Mouse (Mus musculus) hindbrain, embryonic 11.5 days (tissue): ENCODE data around the gene Nf2. TPM values are rescaled to one million over a fixed set of nuclear protein-coding genes. Genes with fewer than 3 reads are reported as not detected.
"Not testable (repeated sequence)": the region's sequence is repeated elsewhere in the genome, so short reads cannot be mapped to it uniquely, and the experiment has no call there.

Experiments used
- ATAC-seq: fragments of 200-750 bp; cut with Nextera tagmentation; 2 replicates; pipeline ENCODE4 v1.8.0; 2017; ENCODE audit warnings: mild to moderate bottlenecking, moderate TSS enrichment, moderate library complexity; ENCODE audit not compliant: low FRiP score
- DNase-seq: peaks from one replicate; pipeline ENCODE4 v3.0.0-alpha.2; 2015; ENCODE audit warnings: low spot score
- H3K27ac ChIP-seq: fragments of 300-500 bp; sonication (generic); 2 replicates; pipeline ENCODE4 v1.5.1; 2014; ENCODE audit warnings: mild to moderate bottlenecking, low read depth, low read length
- H3K27me3 ChIP-seq: fragments of 300-500 bp; sonication (generic); 2 replicates; pipeline ENCODE4 v1.6.1; 2014; ENCODE audit warnings: mild to moderate bottlenecking, low read length, moderate library complexity, mixed read lengths; ENCODE audit not compliant: control insufficient read depth, insufficient read depth
- H3K36me3 ChIP-seq: fragments of 300-500 bp; sonication (generic); 2 replicates; pipeline ENCODE4 v1.6.1; 2014; ENCODE audit warnings: mild to moderate bottlenecking, low read length, moderate library complexity, mixed read lengths; ENCODE audit not compliant: control insufficient read depth, insufficient read depth
- H3K4me1 ChIP-seq: fragments of 300-500 bp; sonication (generic); replicated peaks from 2 replicates; pipeline ENCODE4 v1.6.1; 2014; ENCODE audit warnings: low read length, mixed read lengths; ENCODE audit not compliant: control insufficient read depth, insufficient read depth
- H3K4me2 ChIP-seq: fragments of 300-500 bp; sonication (generic); replicated peaks from 2 replicates; pipeline ENCODE4 v1.6.1; 2014; ENCODE audit warnings: mild to moderate bottlenecking, low read depth, low read length
- H3K4me3 ChIP-seq: fragments of 300-500 bp; sonication (generic); 2 replicates; pipeline ENCODE4 v1.5.1; 2014; ENCODE audit warnings: low read depth, low read length
- H3K9ac ChIP-seq: fragments of 300-500 bp; sonication (generic); 2 replicates; pipeline ENCODE4 v1.6.1; 2014; ENCODE audit warnings: low read depth, low read length
- H3K9me3 ChIP-seq: fragments of 300-500 bp; sonication (generic); 2 replicates; pipeline ENCODE4 v1.6.1; 2016; ENCODE audit warnings: low read length; ENCODE audit not compliant: control insufficient read depth
- WGBS: fragments of 180-500 bp; shearing (Covaris S2); extraction: QIAGEN DNeasy Blood & Tissue Kit; methylation state at CpG from one replicate; pipeline ENCODE4 v1.1.7; 2014; 5-methylcytosine and 5-hydroxymethylcytosine counted together
- polyA plus RNA-seq: library from polyadenylated mRNA; unstranded; fragments of >200 nt; fragmentation: Nextera tagmentation; extraction: Ambion mirVana; gene quantifications from 2 replicates; pipeline ENCODE4 v1.2.1, GENCODE M21; 2014

The Nf2 gene
- polyA plus RNA-seq, 1 experiment from 2014 or later = 49.9 TPM

DNA sequence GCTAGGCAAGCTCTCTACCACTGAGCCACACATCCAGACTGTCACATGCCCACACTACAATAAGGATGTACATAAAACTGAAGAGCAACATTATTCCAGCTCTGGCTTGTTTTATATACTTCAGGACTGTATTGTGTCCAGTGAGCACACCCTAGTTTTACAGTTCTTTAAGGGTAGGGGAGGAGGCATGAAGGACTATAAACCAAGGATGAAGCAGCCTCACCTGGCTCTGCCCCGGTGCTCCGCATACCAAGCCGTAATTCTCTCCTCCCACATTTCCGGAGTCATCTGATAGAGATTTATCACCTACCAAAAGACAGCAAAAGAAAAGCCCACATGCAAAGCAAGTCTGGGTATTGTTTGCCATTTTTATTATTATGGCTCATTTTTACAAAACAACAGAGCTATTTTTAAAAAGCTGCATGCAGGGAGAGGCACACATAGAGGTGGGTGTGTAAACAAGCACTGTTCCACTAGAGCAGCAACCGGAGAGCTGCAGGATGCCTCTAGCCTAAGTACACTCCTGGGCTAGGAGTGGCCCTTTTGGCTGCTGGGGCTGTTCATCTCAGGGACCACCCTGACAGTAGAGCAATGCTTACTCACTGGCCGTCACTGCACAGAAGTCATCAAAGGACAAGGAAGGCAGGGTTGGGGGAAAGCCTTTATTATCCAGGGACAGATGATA, 43.2 kb downstream of the Nf2 start:
- Histone ChIP-seq H3K9me3 (no peaks in the 10 kb centered on the region), H3K27ac (no peak overlapping the region), H3K36me3 (no peaks in the 10 kb centered on the region; the same call in 1 of the 2 replicates), H3K4me3 (no peak overlapping the region), H3K4me1 (no peaks in the 10 kb centered on the region), H3K27me3 (no peaks in the 10 kb centered on the region), H3K4me2 (no peak overlapping the region), H3K9ac (no peak overlapping the region)
- ATAC-seq (no peak), DNase-seq (no peak)
- WGBS = 74% methylated on average over 6 of the region's 6 CpGs

DNA sequence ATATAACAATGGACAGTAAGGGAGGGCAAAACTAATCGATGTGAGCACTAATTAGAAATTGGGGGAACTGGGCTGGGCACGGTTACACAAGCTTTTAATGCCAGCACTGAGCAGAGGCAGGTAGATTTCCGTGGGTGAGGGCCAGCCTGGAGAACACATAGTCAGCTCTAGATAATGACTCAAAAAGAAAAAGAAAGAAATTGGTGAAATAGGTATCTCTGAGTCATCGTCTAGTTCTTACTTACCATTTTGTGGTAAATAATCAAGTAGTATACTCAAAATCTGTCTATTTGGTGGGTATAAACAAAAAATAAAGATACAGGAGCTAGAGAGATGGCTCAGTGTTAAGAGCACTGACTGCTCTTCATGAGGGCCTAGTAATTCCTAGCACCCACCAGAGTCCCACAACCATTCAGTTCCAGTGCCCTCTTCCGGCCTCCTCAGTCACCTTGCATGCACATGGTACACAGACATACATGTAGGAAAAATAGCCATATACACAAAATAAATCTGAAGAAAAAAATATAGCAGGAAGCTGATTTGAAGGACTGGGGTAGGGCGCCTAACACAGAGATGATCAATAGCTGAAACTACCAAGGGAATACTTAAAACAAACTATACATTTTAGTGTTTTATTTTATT, 44.3 kb downstream of the Nf2 start:
- Histone ChIP-seq H3K36me3 (no peaks in the 10 kb centered on the region; the same call in 1 of the 2 replicates), H3K4me3 (no peak overlapping the region), H3K27me3 (no peaks in the 10 kb centered on the region), H3K9me3 (no peaks in the 10 kb centered on the region), H3K4me1 (no peaks in the 10 kb centered on the region), H3K4me2 (no peak overlapping the region), H3K9ac (no peak overlapping the region), H3K27ac (no peak overlapping the region)
- ATAC-seq = no peak
- no peak for DNase-seq
- WGBS = 91% methylated on average over 6 of the region's 6 CpGs

DNA sequence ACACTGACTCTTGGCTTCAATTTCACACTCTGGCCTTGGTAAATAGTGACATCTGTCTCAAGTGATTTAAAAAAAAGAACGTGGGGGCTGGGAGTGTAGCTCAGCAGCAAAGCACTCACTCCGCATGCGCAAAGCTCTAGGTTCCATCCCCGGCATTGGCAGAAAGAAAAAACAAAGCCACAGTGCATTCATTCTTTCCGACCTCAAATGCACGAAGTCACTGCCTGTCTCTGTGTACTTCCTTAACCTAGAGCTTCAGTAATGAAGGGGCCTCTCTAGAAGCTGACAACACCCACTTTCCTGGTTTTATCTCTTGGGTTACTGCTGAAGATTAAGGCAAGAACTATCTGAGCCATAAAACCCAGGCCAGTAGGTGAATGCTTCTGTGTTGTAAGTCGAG, 45.4 kb downstream of the Nf2 start:
- DNase-seq (no peak), ATAC-seq (no peak)
- 60% methylated on average over 7 of the region's 7 CpGs for WGBS
- Histone ChIP-seq H3K4me1 (no peaks in the 10 kb centered on the region), H3K4me3 (no peak overlapping the region), H3K36me3 (no peaks in the 10 kb centered on the region; the same call in 1 of the 2 replicates), H3K27ac (no peak overlapping the region), H3K4me2 (no peak overlapping the region), H3K27me3 (no peaks in the 10 kb centered on the region), H3K9ac (no peak overlapping the region), H3K9me3 (no peaks in the 10 kb centered on the region)

DNA sequence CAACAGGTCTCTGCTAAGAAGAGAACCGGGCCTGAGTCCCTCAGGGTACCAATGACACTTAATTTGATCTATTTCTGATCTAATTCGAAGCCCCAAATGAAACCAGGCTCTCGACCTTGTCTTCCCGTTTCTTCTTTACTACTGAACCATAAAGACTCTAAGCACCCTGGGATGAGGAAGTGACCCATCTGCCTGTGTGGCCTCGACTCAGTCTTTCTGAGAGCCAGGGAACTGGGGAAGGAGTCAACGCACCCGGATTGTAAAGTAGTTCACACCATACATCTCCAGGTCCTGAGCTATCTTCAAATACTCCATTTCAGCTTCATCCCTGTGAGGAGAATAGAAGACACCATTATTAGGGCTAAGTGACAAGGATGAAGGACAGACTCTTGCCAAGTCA, 45.9 kb downstream of the Nf2 start:
- no peaks in the 10 kb centered on the region for H3K27me3 ChIP-seq
- H3K36me3 ChIP-seq = no peaks in the 10 kb centered on the region; the same call in 1 of the 2 replicates
- ATAC-seq = no peak
- H3K9me3 ChIP-seq = no peaks in the 10 kb centered on the region
- H3K4me2 ChIP-seq = no peak overlapping the region
- no peaks in the 10 kb centered on the region for H3K4me1 ChIP-seq
- H3K4me3 ChIP-seq = no peak overlapping the region
- H3K27ac ChIP-seq = no peak overlapping the region
- no peak for DNase-seq
- H3K9ac ChIP-seq = no peak overlapping the region
- 72% methylated on average over 7 of the region's 7 CpGs for WGBS

DNA sequence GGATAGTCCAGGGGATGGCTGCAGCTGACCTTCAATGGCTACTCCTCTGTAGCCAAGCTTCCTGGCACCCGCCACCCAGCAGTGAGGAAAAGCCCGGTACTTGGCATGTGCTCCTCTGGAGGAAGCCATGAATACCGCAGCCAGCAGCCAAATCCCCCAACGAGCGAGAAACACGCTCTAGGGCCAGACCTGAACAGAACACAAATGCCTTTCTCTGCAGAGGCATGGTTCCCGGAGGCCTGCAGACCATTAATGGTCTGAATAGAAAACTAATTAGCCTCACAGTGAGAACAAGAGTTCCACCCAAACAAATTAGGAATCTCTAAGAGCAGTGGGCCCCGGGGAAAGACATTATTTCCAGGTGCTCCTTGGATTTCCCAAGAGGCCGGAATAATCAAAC, 46.3 kb downstream of the Nf2 start:
- no peak overlapping the region for H3K9ac ChIP-seq
- H3K36me3 ChIP-seq = no peaks in the 10 kb centered on the region; the same call in 1 of the 2 replicates
- ATAC-seq (no peak), DNase-seq (no peak)
- no peaks in the 10 kb centered on the region for H3K9me3 ChIP-seq
- no peaks in the 10 kb centered on the region for H3K4me1 ChIP-seq
- H3K27me3 ChIP-seq = no peaks in the 10 kb centered on the region
- no peak overlapping the region for H3K4me2 ChIP-seq
- WGBS = 77% methylated on average over 9 of the region's 9 CpGs
- H3K27ac ChIP-seq = no peak overlapping the region
- no peak overlapping the region for H3K4me3 ChIP-seq

DNA sequence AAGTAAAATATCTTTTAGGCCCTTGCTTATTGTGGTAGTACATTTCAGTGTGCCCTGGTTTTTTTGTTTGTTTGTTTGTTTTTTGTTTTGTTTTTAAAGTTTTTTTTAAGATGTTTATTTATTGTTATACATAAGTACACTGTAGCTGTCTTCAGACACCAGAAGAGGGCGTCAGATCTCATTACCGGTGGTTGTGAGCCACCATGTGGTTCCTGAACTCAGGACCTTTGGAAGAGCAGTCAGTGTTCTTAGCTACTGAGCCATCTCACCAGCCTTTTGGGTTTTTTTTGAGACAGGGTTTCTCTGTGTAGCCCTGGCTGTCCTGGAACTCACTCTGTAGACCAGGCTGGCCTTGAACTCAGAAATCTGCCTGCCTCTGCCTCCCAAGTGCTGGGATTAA, 46.9 kb downstream of the Nf2 start:
- not testable (repeated sequence) for H3K27ac ChIP-seq, H3K27me3 ChIP-seq, H3K4me3 ChIP-seq, H3K4me1 ChIP-seq, ATAC-seq, H3K9me3 ChIP-seq, H3K9ac ChIP-seq, H3K36me3 ChIP-seq, H3K4me2 ChIP-seq, DNase-seq
- WGBS = 95% methylated on average over 2 of the region's 2 CpGs

DNA sequence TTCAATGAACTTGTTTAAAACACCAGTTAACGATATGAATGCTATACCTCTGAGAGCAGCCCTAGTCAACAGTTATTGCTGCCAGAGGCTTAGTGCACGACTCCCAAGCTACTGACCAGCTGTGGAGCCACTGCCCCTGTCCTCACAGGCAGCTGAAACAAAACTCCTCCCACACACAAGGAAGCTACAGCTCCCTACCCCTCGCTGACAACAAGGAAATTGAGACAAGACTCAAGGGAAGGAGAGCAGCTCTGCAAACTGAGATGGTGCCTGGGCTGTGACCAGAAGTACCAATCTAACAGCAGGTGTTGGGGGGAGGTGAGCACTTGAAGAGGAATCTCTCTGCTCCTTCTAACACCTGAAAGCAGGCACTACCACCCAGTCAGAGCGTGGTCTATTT, 48.7 kb downstream of the Nf2 start:
- no peaks in the 10 kb centered on the region for H3K4me1 ChIP-seq
- H3K9me3 ChIP-seq = no peaks in the 10 kb centered on the region
- H3K36me3 ChIP-seq = no peaks in the 10 kb centered on the region; the same call in 1 of the 2 replicates
- no peak overlapping the region for H3K4me2 ChIP-seq
- no peak overlapping the region for H3K27ac ChIP-seq
- H3K4me3 ChIP-seq = no peak overlapping the region
- H3K9ac ChIP-seq = no peak overlapping the region
- no peak for ATAC-seq
- DNase-seq = no peak
- 69% methylated on average over 4 of the region's 4 CpGs for WGBS
- H3K27me3 ChIP-seq = no peaks in the 10 kb centered on the region

DNA sequence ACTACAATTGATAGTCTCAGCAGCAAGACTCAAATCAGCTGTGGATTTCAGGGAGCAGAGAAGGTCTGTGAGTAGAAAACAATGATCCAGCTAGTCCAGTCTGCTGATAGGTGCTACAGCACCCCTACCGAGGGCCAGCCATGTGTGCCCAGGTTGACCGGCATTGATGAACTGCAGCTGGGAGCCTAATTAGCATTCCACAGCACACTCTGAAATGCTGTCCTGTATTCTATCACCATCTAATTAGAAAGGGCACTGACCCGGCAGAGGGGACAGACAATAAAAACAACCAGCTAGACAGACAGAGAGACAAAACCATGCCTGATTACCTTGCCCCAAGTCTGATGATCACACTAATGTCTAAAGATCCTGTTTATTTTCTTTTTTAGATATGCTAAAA, 56.3 kb downstream of the Nf2 start:
- 21% methylated on average over 3 of the region's 3 CpGs for WGBS
- Histone ChIP-seq H3K36me3 (no peaks in the 10 kb centered on the region), H3K9me3 (no peaks in the 10 kb centered on the region)

DNA sequence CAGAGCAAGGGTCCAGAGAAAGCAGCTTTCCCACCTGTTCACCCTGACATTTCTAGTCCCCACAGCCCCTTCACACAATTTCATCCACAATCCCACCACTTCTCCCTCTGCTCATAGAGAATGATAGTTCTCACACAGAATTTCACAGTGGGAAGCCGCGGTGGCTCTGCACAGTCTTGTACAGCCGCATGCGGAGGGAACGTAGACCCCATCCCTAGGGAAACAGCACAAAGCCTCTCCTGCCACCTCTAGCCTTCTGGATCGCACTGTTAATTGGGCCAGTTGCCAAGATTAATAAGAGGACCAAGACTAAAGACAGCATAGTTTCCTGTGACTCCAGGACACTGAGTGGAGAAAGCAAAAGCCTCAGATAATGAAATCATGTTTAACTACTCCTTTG, 57.8 kb downstream of the Nf2 start:
- WGBS = 76% methylated on average over 6 of the region's 6 CpGs
- peaks cover 4% of the 10 kb centered on the region; the same call in 1 of the 2 replicates for H3K36me3 ChIP-seq
- no peaks in the 10 kb centered on the region for H3K9me3 ChIP-seq
- H3K27me3 ChIP-seq = no peaks in the 10 kb centered on the region
- no peak overlapping the region for H3K4me2 ChIP-seq
- no peaks in the 10 kb centered on the region for H3K4me1 ChIP-seq
- no peak overlapping the region for H3K27ac ChIP-seq
- DNase-seq (no peak), ATAC-seq (no peak)
- H3K9ac ChIP-seq = no peak overlapping the region
- H3K4me3 ChIP-seq = no peak overlapping the region

More for the DNA sequence above, 56.3 kb downstream of the Nf2 start:
- no peak overlapping the region for H3K9ac ChIP-seq
- H3K27me3 ChIP-seq = no peaks in the 10 kb centered on the region
- no peak overlapping the region for H3K4me2 ChIP-seq
- H3K4me3 ChIP-seq = no peak overlapping the region
- no peak overlapping the region for H3K27ac ChIP-seq
- ATAC-seq (no peak), DNase-seq (no peak)
- H3K4me1 ChIP-seq = no peaks in the 10 kb centered on the region
